Mouse (Mus musculus) fibroblast of lung, adult 2 months (primary cell): Measurements from ENCODE around the gene Fbf1.

Source experiments
- DNase-seq: peaks from one replicate; pipeline ENCODE4 v3.0.0-alpha.2; 2011; ENCODE audit warnings: low read depth

Fbf1 gene

DNA sequence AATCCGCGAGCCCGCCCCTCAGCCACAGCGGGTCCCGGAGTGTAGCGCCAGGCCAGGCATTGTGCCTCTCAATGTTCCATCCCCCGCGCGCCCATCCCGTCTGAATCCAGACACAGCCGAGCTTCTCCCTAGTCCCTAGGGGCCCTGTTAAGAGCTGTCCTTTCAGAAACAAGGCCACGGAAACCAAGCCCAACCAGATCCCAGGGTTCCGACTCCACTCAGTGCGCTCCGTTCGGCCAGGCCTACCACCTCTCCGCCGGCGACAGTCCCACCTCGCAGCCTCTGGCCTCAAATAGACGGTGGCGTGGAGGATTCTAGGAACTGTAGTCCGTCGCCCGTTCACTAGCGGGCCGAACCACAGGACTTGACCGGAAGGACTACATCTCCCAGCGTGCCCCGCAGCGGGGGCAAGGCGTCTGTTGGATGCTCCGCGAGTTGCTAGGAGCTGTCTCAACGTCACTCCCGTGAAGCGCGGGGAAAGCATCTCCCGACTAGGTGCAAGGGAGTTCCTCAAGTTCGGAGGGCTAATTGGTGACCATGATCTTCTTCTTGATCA lies at the start of gene Fbf1:
Fbf1 (minus strand) TSS at position 283 of the 556 bp plus-strand sequence.
- DNase-seq = peak; percentile 92

DNA sequence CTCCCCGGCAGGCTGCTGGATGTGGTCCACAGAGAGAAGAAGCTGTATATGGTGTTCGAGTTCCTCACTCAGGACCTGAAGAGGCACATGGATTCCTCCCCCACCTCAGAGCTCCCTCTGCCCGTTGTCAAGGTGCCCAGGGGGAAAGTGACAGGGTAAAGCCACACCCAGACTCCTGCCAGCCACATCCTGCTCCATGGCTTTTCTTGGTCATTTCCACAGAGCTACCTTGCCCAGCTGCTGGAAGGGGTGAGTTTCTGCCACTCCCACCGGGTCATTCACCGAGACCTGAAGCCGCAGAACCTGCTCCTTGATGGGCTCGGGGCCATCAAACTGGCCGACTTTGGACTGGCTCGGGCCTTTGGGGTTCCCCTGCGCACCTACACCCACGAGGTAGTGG lies 48.6 kb upstream of the Fbf1 start:
- DNase-seq = no peak

DNA sequence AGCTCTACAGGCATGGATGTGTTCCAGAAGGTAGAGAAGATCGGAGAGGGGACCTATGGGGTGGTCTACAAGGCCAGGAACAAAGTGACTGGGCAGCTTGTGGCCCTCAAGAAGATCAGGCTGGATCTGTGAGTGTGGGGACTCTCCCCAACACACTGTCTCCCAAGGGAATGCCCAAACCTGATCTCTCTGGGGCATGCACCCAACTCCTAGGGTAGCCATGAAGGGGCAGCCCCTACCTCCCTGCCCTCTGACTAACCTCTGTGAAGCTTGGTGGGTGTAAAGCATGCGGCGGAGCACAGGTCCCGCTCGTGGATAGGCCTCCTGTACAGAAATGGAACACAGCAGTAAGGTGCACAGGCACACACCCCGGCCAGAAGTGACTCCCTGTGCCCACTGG lies 48.0 kb upstream of the Fbf1 start:
- no peak for DNase-seq

DNA sequence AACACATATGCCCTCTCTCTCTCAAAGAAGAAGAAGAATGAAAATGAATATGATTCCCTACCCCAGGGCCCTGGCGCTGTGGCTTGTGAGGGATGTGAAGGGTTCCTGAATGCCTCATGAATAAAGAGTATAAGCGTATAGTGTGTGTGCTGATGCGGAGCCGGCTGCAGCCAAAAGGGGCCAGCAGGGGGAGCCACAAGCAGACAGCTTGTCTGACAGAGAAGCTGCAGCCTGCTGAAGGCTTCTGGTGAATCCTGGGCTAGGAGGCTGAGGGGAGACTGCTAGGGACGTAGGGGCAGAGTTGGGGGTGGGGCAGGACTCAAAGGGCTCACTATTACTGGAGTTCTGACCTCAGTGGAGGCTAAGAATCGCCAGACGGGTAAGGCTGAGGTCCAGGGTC lies 47.2 kb upstream of the Fbf1 start:
- no peak for DNase-seq

DNA sequence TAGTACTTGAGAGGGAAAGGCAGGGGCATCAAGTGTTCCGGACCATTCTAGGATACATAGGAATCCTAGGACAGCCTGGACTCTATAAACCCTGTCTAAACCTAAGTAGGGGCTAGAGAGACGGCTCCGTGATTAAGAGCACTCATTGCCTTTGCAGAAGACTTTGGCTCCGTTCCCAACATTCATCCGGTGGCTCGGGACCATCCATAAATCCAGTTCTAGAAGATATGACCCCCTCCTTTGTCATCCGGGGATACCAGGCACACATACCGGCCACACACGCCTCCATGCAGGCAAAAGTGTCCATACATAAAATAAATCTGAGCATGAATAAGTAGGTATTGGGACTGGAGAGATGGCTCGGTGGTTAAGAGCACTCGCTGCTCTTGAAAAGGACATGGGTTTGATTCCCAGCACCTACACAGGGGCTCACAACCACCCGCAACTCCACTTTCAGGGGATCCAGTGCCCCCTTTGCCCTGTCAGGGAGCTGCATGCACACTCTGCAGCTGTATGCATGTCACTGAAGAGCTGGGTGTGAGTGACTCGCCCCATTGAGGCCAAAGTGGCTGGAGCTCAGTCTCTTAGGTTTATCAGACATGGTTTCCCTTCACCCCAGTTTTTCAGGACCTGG lies 46.0 kb upstream of the Fbf1 start:
- no peak for DNase-seq

DNA sequence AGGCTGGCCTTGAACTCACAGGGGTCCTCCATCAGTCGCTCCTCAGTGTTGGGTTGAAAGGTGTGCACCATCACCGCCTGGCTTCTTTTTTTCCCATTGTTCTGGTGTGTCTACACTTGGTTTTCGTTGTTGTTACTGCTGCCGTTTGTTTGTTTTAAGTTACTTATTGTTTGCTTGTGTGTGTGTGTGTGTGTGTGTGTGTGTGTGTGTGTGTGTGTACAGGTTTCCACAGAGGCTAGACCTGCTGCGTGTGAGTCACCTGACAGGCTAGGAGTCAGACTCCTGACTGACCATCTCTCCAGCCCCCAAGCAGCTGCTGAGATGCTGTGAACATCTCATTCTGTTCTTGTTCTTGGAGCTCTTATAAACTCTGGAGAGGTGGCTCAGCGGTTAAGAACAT lies 44.9 kb upstream of the Fbf1 start:
- no peak for DNase-seq

DNA sequence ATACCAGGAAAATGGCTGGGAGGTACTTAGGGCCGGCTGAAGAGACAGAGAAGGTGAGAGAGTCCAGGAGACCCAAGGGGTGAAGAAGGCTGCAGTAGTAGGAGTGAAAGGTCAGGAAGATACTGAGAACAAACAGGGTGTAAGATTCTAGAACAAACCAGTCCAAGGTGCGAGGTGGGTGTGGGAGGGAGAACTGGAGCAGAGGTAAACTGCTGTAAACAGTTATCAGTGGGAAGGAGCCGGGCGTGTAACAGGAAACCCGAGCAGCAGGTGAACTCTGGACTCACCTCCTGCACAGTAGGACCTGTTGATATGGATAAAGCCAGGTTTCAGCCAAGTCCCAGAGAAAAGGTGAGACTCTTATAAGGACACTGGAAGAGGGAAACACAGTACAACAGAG lies 42.7 kb upstream of the Fbf1 start:
- no peak for DNase-seq

DNA sequence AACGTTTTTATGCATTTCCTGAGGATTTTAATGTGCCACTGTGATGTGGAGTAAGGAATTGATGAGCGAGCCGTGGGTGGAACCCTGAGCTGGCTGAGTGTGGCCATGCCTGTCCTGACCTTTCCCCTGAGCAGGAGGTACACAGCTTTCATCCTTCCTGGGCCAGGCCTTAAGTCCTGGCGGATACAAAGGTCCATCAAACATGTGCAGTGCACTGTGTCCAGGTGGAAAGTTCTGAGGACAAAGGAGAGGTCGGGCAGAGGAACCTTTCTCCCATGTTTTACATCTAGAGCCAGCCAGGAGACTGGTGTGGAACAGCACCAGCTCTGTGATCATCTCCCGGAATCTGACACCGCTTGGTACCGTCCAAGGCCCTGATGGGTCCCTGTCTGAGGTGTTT lies 41.3 kb upstream of the Fbf1 start:
- DNase-seq = no peak

DNA sequence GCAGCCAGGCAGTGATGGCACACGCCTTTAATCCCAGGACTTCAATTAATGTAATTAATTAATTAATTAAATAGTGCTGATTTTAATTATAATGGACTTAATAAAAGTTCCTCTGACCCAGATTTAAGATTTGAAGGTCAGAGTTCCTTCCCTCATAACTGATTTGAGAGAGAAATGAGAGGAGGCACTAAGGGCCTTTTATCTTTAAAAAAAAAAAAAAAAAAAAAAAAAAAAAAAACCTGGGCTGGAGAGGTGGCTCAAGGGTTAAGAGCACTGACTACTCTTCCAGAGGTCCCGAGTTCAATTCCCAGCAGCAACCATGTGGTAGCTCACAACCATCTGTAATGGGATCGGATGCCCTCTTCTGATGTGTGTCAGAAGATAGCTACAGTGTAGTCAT lies 40.7 kb upstream of the Fbf1 start:
- DNase-seq = no peak

DNA sequence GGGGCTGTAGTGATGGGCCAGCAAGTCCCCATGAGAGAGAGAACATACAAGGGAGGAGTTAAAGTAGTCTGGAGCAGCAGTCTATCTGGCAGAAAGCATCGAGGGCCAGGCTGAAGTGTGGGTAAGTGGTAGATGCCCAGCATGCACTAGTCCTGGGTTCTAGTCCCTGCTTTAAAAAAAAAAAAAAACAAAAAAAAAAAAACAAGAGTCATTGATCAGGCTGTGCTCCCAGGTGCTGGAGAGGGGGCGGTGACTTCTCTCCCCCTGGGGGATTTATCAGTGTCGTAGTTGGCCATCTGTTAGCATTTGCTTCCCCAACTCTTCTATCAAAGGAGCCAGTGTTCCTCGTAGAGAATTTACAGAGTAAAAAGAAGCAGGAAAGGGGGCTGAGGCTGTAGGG lies 38.7 kb upstream of the Fbf1 start:
- DNase-seq = no peak

DNA sequence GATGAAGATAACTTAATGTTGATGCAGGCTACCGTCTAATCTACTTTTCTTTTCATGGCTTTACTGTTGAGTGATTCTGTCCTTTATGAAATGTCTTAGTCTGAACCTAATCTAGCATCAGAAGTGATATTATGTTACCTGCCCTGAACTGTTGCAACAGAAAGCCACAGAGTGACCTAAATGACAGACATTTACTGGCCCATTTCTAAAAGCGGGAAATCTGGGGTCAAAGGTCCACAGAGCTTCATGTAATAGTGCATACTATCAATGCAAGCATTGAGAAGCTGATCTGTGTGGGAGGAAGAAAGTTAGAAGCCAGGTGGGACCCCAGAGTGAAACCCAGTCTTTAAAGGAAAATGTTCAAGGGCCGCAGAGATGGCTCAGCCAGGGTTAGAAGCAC lies 35.2 kb upstream of the Fbf1 start:
- no peak for DNase-seq

DNA sequence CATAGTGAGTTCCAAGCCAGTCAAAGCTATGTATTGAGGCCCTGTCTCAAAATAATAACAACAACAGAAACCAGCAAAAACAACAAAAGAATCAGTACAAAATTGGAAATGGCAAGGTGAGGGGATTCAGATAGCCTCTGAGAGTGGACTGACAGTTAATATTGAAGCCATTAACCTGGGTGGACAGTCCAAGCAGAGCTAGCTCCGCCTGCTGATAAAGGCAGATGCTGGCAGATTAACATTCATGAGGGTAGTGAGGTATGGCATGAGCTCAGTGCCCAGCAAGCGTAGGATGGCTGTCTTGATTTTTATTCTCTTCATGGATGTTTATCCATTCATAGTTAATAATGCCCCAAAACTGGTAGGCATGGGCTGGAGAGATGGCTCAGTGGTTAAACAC lies 33.2 kb upstream of the Fbf1 start:
- DNase-seq = no peak

DNA sequence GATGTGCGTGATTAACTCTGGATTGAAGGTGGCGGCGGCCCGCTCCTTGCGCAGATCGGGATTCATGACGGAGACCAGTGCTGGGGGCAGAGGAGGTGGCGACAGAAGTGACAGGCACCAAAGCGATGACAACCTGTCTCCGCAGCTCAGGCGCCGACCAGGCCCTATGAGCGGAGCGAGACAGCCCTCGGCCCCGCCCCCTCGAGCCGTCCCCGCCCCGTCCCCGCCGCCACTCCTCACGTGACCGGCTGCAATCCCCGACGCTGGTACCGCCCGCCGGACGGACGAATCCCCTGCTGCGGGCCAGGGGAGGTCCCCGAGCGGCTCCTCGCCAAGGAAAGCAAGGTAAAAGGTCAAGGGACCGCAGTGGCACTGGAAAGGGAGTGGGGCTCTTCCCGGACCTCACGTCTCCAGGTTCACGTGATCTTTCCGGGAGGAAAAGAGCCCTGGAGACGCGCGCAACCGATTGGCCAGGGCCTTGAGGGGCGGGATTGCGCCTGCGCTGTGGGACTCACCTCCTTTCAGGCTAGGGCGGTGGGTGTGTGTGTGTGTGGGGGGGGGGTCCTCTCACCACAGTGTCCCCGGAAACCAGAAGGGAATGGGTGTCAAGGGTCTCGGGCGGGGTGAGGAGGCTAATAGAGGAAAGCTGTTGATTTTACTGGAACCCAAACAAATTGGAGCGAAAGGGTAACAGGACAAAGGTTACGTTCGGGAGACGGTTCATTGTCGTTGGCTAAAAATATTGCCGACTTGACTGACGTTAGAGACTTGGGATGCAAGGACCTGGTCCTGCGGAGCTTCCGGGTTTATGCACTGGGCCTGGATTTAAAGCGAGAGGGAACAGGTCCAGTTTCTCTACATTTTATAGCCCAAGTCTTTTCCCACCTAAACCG lies 30.9 kb upstream of the Fbf1 start, which contains the start of the genes Ten1 and Acox1:
Ten1 (plus strand) TSS at position 217 of the 893 bp plus-strand sequence.
Acox1 (minus strand) TSS at position 407 of the 893 bp plus-strand sequence.
- peak; percentile 97 for DNase-seq

DNA sequence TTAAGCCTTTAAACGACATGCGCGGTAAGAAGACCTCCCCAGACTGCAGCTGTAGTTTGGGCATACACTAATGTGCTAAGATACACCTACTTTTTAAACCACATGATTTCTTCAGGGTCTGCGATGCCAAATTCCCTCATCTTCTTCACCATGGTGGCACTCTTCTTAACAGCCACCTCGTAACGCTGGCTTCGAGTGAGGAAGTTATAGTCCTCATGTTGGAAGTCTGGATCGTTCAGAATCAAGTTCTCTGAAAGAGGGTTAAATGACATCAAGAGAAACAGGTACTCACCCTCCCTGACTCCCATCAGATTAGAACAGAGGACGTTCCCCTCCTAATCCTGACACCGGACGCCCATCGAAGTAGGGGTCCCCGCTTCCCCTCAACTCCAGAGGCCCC lies 30.2 kb upstream of the Fbf1 start:
- no peak for DNase-seq

DNA sequence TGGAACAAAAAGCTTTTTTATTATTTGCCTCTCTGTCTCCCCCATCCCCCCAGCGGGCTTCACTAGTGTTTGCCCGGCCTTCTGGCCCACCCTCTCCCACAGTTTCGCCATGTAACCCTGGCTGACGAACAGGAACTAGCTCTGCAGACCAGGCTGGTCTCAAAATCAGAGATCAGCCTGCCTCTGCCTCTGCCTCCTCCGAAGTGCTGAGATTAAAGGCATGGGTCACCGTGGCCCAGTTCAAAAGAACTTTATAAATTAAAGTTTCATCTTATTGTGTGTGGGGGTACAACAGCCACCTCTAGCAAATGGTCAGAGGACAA lies 29.6 kb upstream of the Fbf1 start:
- DNase-seq = no peak

DNA sequence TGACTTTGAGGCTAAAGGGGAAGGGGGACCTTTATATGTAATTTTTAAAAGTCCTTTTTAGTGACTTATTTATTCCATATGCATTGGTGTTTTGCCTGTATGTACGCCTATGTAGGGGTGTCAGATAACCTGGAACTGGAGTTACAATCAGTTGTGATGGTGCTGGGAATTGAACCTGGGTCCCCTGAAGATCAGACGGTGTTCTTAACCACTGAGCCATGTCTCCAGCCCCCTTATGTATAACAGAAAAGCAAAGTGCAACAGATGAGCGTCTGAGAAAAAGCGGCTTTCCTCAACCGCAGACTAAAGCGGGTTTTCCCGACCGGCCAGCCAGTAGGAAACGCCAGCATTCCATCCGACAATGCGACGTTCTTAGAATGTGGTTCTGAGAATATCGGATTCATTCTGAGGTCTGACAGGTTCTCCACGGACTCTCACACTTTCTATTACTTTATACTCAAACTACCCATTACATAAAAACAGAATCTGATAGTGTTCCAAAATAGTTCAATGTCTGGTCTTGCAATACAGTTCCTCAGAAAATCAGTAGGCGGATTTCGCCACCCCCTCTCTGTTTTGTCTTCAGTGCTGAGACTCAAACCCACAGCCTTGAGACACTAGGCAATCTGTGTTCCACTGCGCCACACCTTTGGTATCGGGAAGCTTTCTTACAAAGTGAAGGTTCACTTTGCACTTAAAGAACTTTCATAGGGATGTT lies 29.1 kb upstream of the Fbf1 start:
- DNase-seq = no peak

DNA sequence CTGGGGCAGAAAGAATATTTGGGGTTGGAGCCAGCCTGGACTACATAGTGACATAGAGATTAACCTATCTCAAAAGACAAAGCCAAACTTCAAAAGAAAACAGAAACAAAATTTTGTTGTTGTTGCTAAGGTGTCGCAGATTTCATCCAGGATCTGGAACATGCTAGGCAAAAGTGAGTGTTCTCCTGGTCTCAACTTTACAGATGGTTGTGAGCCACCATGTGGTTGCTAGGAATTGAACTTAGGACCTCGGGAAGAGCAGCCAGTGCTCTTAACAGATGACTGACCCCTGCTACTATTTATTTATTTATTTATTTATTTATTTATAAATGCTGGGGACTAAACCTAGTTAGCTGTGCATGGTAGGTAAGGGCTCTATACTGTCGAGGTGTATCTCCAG lies 28.4 kb upstream of the Fbf1 start:
- no peak for DNase-seq

DNA sequence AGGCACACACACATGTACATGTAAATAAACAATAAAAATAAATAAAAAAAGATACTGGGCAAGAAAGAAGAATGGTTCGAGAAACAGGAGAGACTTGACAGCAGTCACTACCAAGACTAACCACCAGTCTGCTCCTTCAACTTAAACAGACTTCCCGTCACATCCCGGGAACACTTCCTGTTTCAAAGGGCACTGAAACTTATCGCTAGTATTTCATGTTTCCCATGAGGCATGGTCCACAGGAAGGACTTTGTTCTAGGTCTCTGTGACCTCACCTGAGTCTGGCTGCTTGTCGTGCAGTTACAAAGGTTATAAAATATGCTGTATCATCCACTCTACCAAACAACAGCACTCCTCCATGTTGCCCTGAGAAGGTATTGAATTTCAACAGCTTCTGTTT lies 27.3 kb upstream of the Fbf1 start:
- DNase-seq = no peak

DNA sequence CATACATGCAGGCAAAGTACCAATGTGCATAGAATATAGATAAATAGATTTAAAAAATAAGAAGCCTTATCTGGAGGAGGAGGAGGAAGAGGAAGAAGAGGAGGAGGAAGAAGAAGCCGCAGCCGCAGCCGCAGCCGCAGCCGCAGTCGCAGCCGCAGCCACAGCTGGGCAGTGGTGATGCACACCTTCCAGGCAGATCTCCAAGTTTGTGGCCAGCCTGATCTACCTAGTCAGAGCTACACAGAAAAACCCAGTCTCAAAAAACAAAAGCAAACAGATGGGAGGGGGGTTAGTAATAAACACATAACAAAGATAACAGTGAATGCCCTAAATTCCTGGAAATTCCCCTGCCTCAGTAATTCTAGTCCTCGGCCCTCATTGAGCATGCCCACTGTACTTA lies 26.7 kb upstream of the Fbf1 start:
- no peak for DNase-seq

DNA sequence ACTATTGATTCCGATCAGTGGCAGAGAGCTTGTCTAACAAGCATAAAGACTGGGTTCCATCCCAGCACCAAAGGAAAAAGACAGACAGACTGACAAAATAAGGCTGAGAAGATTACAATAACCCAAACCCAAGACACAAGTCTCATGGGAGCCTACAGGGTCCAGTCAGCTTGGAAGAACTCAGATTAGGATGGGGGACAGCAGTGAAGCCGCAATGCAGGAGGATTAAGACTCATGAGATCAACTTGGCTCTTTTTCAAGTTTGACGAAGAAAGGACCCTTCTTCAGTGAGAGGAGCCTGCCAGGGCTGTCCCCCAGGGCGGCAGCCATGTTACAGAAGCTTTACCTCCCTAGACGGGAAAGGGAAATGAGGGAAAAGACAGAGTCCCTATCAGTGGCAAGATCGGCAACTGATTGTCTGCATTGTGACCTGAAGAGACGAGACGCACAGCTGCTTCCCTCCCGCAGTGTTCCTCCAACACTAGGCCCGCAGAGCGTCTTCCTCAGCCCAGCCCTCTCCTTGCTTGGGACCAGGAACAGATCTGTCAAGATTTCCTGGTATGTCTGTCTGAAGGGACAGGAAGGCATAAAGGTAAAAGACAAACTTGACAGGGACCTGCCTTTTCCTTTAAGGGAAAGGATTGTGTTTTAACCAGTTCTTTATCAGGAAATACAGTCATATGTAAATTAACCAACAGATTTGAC lies 19.4 kb upstream of the Fbf1 start:
- DNase-seq = no peak

DNA sequence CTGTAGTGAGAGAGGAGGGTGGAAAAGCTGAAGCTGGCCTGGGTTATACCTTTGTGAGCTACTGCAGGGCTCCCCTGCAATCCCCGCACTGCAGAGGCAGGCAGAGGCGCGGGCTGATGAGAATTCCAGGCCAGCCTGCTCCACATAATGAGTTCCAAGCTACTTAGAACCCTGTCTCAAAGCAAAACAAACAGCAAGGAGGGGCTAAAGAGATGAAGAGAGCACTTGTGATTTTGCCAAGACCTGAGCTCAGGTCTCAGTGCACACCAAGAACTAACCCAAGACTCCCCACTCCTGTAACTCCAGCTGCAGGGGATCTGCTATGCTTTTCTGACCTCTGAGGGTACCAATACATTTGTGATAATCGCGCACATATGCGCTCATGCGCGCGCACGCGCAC lies 18.4 kb upstream of the Fbf1 start:
- DNase-seq = no peak

DNA sequence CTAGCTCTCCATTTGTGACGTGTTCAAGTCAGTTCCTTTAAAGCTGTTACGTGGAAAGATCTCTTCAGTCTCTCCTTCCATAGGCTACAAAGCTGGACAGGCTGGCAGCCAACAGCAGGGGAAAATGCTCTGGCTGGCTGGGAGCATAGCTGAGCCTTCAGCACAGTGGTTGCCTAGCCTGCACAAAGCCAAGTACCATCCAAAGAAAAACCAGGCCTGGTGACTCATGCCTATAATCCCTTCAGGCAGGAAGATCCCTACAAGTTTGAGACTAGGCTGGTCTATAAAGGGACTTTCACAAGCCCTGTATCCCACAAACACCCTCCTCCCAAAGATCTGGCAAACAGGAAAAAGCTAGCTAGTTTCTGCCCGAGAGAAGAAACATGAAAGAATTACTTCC lies 17.9 kb upstream of the Fbf1 start:
- peak; percentile 84 for DNase-seq
